ENCODE assay signal across 10 mouse cellular contexts in the genomic region with DNA sequence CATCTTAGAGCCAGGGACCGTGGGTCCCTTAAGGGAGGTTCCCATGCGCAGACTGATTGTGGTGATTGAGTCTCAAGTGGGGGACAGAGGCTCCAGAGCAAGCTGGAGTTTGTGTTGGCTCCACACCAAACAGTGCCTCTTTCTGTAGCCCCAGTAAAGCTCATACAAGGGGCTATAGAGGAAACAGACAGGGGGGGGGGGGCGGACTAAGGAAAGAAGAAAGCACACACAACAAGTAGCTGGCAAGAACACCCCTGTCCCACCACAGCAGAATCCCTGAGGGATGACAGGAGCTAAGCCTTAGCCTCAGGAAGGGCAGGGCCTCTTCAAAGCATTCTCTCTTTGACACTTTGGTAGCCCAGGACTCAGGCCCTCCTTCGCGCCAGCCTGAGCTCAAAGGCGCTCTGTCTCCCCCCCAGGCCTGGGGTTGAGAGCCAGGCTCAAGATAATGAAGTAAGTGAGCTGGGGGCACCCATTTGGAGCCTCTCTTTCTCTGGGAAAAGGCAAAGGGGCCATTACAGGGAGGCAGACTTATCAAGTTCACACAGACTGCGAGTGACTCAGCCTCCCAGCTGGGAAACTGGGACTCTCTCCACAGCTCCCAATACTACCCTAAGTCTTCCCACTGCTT. TPM values are rescaled to one million over a fixed set of nuclear protein-coding genes. Genes with fewer than 3 reads are reported as not detected.
DNase-seq lines count a peak whose midpoint lies in the region; ATAC-seq lines count a peak whose summit lies in the region.
"Had no signal": no experiment of that assay in that cellular context is flagged by ENCODE, and none has a peak within 500 bp of the region (broad histone marks: within the 10 kb centered on the region; RNA-seq: fewer than 3 reads in every experiment).

No protein-coding gene starts in this region.

- peak; percentile 94 for ATAC-seq in hindbrain, embryonic 16.5 days
- no peak for ATAC-seq in activated CD4-positive, CD25-positive, alpha-beta regulatory T cell, adult 4 months
- ATAC-seq: CD4-positive, CD25-positive, alpha-beta regulatory T cell, adult 4 months had no signal

- WGBS in hindbrain, embryonic 16.5 days: 38% methylated on average over 6 of the region's 7 CpGs

- H3K27ac ChIP-seq in hindbrain, embryonic 16.5 days (ENCODE audit: low read depth, low read length): no peak overlapping the region; the same call in 1 of the 2 replicates
- H3K27ac ChIP-seq: liver, embryonic 14.5 days had no signal

- H3K9me3 ChIP-seq in hindbrain, embryonic 16.5 days (ENCODE audit: control insufficient read depth, low read length): no peaks in the 10 kb centered on the region

- no peak overlapping the region for H3K4me2 ChIP-seq in hindbrain, embryonic 16.5 days (ENCODE audit: low read length)

- no peak overlapping the region for H3K9ac ChIP-seq in hindbrain, embryonic 16.5 days (ENCODE audit: low read depth, low read length)
- H3K9ac ChIP-seq: liver, embryonic 14.5 days had no signal

- peak; percentile 32 for DNase-seq in gastrocnemius, postnatal 14 days
- no peak for DNase-seq in gastrocnemius, postnatal 10 days
- peak; percentile 18 for DNase-seq in right cerebral cortex, postnatal 14 days
- DNase-seq in right cerebral cortex, adult 18-20 months: no peak
- DNase-seq in spleen, postnatal 10 days (ENCODE audit: low spot score in 2 of 2): no peak
- no peak for DNase-seq in layer of hippocampus, adult 18-20 months (ENCODE audit: low spot score in 2 of 2)

- H3K27me3 ChIP-seq in hindbrain, embryonic 16.5 days (replicated peaks; ENCODE audit: control insufficient read depth, insufficient read depth, low read length): no peaks in the 10 kb centered on the region

- intact Hi-C loops in gastrocnemius, postnatal 14 days (cut with DNase I; ENCODE audit: low total_unique reads): no loop called here

- H3K4me3 ChIP-seq in hindbrain, embryonic 16.5 days (ENCODE audit: low read length): no peak overlapping the region

- no peaks in the 10 kb centered on the region for H3K36me3 ChIP-seq in hindbrain, embryonic 16.5 days (ENCODE audit: control insufficient read depth, insufficient read depth, low read length)

- H3K4me1 ChIP-seq in hindbrain, embryonic 16.5 days (ENCODE audit: control insufficient read depth, insufficient read depth, low read depth, low read length): peaks cover 6% of the 10 kb centered on the region

RNA-seq across cellular contexts. Expression of a gene that starts 9.2 kb away (rescaled TPM):
- total RNA-seq in gastrocnemius, postnatal 14 days (2021): 1 to 10 TPM; 3.0 to 6.8 TPM
- 1 to 10 TPM; 3.3 to 3.7 TPM for total RNA-seq in gastrocnemius, postnatal 10 days (2021)
- 89.0 and 101 TPM in 2 replicates for polyA plus RNA-seq in hindbrain, embryonic 16.5 days (2015; fragmentation: Nextera tagmentation; extraction: Ambion mirVana)
- 1 to 10 TPM in 1 of 2 experiments, under 1 TPM in 1; 0.44 to 1.7 TPM for polyA plus RNA-seq in activated CD4-positive, CD25-positive, alpha-beta regulatory T cell, adult 4 months (2017; shearing (Covaris generic))
- total RNA-seq in layer of hippocampus, adult 18-20 months (2021): 10 to 100 TPM; 40.1 to 43.6 TPM

RNA-seq across cellular contexts. Expression of a gene that starts 33.0 kb away (rescaled TPM):
- 10 to 100 TPM; 15.2 to 39.8 TPM for total RNA-seq in gastrocnemius, postnatal 14 days (2021)
- 10 to 100 TPM in 1 of 2 experiments, 1 to 10 TPM in 1; 8.6 to 17.2 TPM for total RNA-seq in gastrocnemius, postnatal 10 days (2021)
- 20.9 and 25.1 TPM in 2 replicates for polyA plus RNA-seq in hindbrain, embryonic 16.5 days (2015; fragmentation: Nextera tagmentation; extraction: Ambion mirVana)
- not detected for polyA plus RNA-seq in activated CD4-positive, CD25-positive, alpha-beta regulatory T cell, adult 4 months (2017; shearing (Covaris generic))
- 10 to 100 TPM; 36.5 to 44.2 TPM for total RNA-seq in layer of hippocampus, adult 18-20 months (2021)
- polyA plus RNA-seq: CD4-positive, CD25-positive, alpha-beta regulatory T cell, adult 4 months had no signal

Comparison
In these comparisons a context has a peak if more than half of its experiments do, and no peak if none do; other contexts are left out.
1. DNase-seq: peak in gastrocnemius, postnatal 14 days (single experiment) and right cerebral cortex, postnatal 14 days (single experiment); none in gastrocnemius, postnatal 10 days (single experiment), right cerebral cortex, adult 18-20 months (single experiment), spleen, postnatal 10 days (0 of 2) and layer of hippocampus, adult 18-20 months (0 of 2).
2. RNA of a gene that starts 9.2 kb away (total RNA-seq): 40.1 to 43.6 TPM in layer of hippocampus, adult 18-20 months; 3.0 to 6.8 TPM in gastrocnemius, postnatal 14 days and 3.3 to 3.7 TPM in gastrocnemius, postnatal 10 days; every median in the first group is over 4 times any median in the second.